Mouse (Mus musculus): ENCODE measurements around the gene Asap3. TPM values are rescaled to one million over a fixed set of nuclear protein-coding genes. Genes with fewer than 3 reads are reported as not detected.
A peak's percentile ranks its signal among the peaks of the same experiment; 100 is the strongest.

The Asap3 gene
- polyA plus RNA-seq, 2 experiments, result 0.66 to 1.1 TPM

GRCm38 (mm10) chr4:136282621-136283480 lies 76.7 kb downstream of the Asap3 start:
- Histone ChIP-seq H3K9ac (replicated peaks) (no peak overlapping the region), H3K4me2 (ENCODE audit: low read depth) (no peak overlapping the region)

GRCm38 (mm10) chr4:136283783-136284182 lies 77.6 kb downstream of the Asap3 start:
- H3K27ac ChIP-seq, result no peak overlapping the region
- 39% methylated on average over 2 of the region's 2 CpGs for WGBS (ENCODE audit: insufficient replicate concordance)

More at GRCm38 (mm10) chr4:136282621-136283480, 76.7 kb downstream of the Asap3 start:
- peaks cover 7 to 9% of the 10 kb centered on the region in 2 experiments; a peak in 2 of 4 replicates for H3K4me1 ChIP-seq (replicated peaks; ENCODE audit: control insufficient read depth in 2 of 2, insufficient read depth in 2 of 2, low read length in 1 of 2)
- 47% methylated on average over 10 of the region's 10 CpGs for WGBS (ENCODE audit: insufficient replicate concordance)
- no peaks in the 10 kb centered on the region for H3K36me3 ChIP-seq (replicated peaks; ENCODE audit: control insufficient read depth, insufficient read depth, low read depth)
- no peaks in the 10 kb centered on the region for H3K9me3 ChIP-seq (ENCODE audit: control insufficient read depth, low read length)
- no peak overlapping the region for H3K4me3 ChIP-seq (ENCODE audit: insufficient read depth in 1 of 2, low read depth in 2 of 2, low read length in 2 of 2)
- TF ChIP-seq CTCF (IDR thresholded peaks at IDR 0.05; ENCODE audit: low read depth) (no peak), EP300 (IDR thresholded peaks at IDR 0.05; ENCODE audit: low read depth) (no peak)
- no peaks in the 10 kb centered on the region; the same call in 1 of the 2 replicates for H3K27me3 ChIP-seq (ENCODE audit: control insufficient read depth, insufficient read depth, low read length)
- ATAC-seq (ENCODE audit: insufficient read depth) (no peak), DNase-seq (ENCODE audit: low read depth in 3 of 3, low spot score in 3 of 3) (no peak)
- no peak overlapping the region for H3K27ac ChIP-seq

GRCm38 (mm10) chr4:136284455-136284854 lies 78.3 kb downstream of the Asap3 start, which contains the start of gene Zfp46:
Gene Zfp46, plus strand, starts transcription at chr4:136284683.
- H3K4me3 ChIP-seq (ENCODE audit: insufficient read depth in 1 of 2, low read depth in 2 of 2, low read length in 2 of 2), result peak within 1 kb of the TSS; percentile 64 to 78
- TF ChIP-seq EP300 (IDR thresholded peaks at IDR 0.05; ENCODE audit: low read depth) (no peak), CTCF (IDR thresholded peaks at IDR 0.05; ENCODE audit: low read depth) (no peak)
- peaks cover 8% of the 10 kb centered on the region; the same call in 1 of the 2 replicates for H3K36me3 ChIP-seq (replicated peaks; ENCODE audit: control insufficient read depth, insufficient read depth, low read depth)
- H3K4me1 ChIP-seq (replicated peaks; ENCODE audit: control insufficient read depth in 2 of 2, insufficient read depth in 2 of 2, low read length in 1 of 2), result peaks cover 7 to 9% of the 10 kb centered on the region in 2 experiments; a peak in 2 of 4 replicates
- H3K4me2 ChIP-seq (ENCODE audit: low read depth), result peak within 1 kb of the TSS; percentile 82
- peak within 1 kb of the TSS; percentile 49 for H3K27ac ChIP-seq
- ATAC-seq (ENCODE audit: insufficient read depth), result no peak
- WGBS (ENCODE audit: insufficient replicate concordance), result 60% methylated on average over 5 of the region's 5 CpGs
- peak within 1 kb of the TSS; percentile 38 for H3K9ac ChIP-seq (replicated peaks)
- no peaks in the 10 kb centered on the region; the same call in 1 of the 2 replicates for H3K27me3 ChIP-seq (ENCODE audit: control insufficient read depth, insufficient read depth, low read length)
- no peak for DNase-seq (ENCODE audit: low read depth in 3 of 3, low spot score in 3 of 3)
- peaks cover 3% of the 10 kb centered on the region for H3K9me3 ChIP-seq (ENCODE audit: control insufficient read depth, low read length)

More at GRCm38 (mm10) chr4:136283783-136284182, 77.6 kb downstream of the Asap3 start:
- no peak for TF ChIP-seq EP300 (IDR thresholded peaks at IDR 0.05; ENCODE audit: low read depth)
- no peak for TF ChIP-seq CTCF (IDR thresholded peaks at IDR 0.05; ENCODE audit: low read depth)
- H3K4me2 ChIP-seq (ENCODE audit: low read depth), result no peak overlapping the region
- no peak overlapping the region for H3K4me3 ChIP-seq (ENCODE audit: insufficient read depth in 1 of 2, low read depth in 2 of 2, low read length in 2 of 2)
- DNase-seq (ENCODE audit: low read depth in 3 of 3, low spot score in 3 of 3) (no peak), ATAC-seq (ENCODE audit: insufficient read depth) (no peak)
- peaks cover under 1% of the 10 kb centered on the region for H3K9me3 ChIP-seq (ENCODE audit: control insufficient read depth, low read length)
- no peaks in the 10 kb centered on the region; the same call in 1 of the 2 replicates for H3K27me3 ChIP-seq (ENCODE audit: control insufficient read depth, insufficient read depth, low read length)
- H3K4me1 ChIP-seq (replicated peaks; ENCODE audit: control insufficient read depth in 2 of 2, insufficient read depth in 2 of 2, low read length in 1 of 2), result peaks cover 7 to 9% of the 10 kb centered on the region in 2 experiments; a peak in 2 of 4 replicates
- H3K36me3 ChIP-seq (replicated peaks; ENCODE audit: control insufficient read depth, insufficient read depth, low read depth), result peaks cover 3% of the 10 kb centered on the region; the same call in 1 of the 2 replicates
- H3K9ac ChIP-seq (replicated peaks), result no peak overlapping the region

GRCm38 (mm10) chr4:136284891-136285290 lies 78.7 kb downstream of the Asap3 start:
- Histone ChIP-seq H3K9me3 (ENCODE audit: control insufficient read depth, low read length) (peaks cover 3% of the 10 kb centered on the region), H3K4me2 (ENCODE audit: low read depth) (peak overlapping the region; percentile 82), H3K27me3 (ENCODE audit: control insufficient read depth, insufficient read depth, low read length) (no peaks in the 10 kb centered on the region; the same call in 1 of the 2 replicates), H3K27ac (no peak overlapping the region), H3K4me1 (replicated peaks; ENCODE audit: control insufficient read depth in 2 of 2, insufficient read depth in 2 of 2, low read length in 1 of 2) (peaks cover 7 to 9% of the 10 kb centered on the region in 2 experiments; a peak in 2 of 4 replicates), H3K9ac (replicated peaks) (peak overlapping the region; percentile 38), H3K36me3 (replicated peaks; ENCODE audit: control insufficient read depth, insufficient read depth, low read depth) (peaks cover 11% of the 10 kb centered on the region; the same call in 1 of the 2 replicates), H3K4me3 (ENCODE audit: insufficient read depth in 1 of 2, low read depth in 2 of 2, low read length in 2 of 2) (peak overlapping the region; percentile 64 to 78)
- no peak for DNase-seq (ENCODE audit: low read depth in 3 of 3, low spot score in 3 of 3)
- ATAC-seq (ENCODE audit: insufficient read depth), result no peak
- WGBS (ENCODE audit: insufficient replicate concordance), result 51% methylated on average over 6 of the region's 6 CpGs
- TF ChIP-seq CTCF (IDR thresholded peaks at IDR 0.05; ENCODE audit: low read depth) (no peak), EP300 (IDR thresholded peaks at IDR 0.05; ENCODE audit: low read depth) (no peak)

All from liver, embryonic 14.5 days (tissue).